Mouse (Mus musculus): ENCODE results near the gene Med13l.

- no peak for TF ChIP-seq CTCF (conservative IDR thresholded peaks at IDR 0.05 in 1 of 2, IDR thresholded peaks at IDR 0.05 in 1 of 2; ENCODE audit: low read depth in 2 of 2, low read length in 2 of 2)
- TF ChIP-seq MEF2A (IDR thresholded peaks at IDR 0.05; ENCODE audit: borderline replicate concordance, low read depth, low read length), result no peak
- no peak for TF ChIP-seq USF1 (IDR thresholded peaks at IDR 0.05; ENCODE audit: low read depth, low read length)
- TF ChIP-seq ZNF384 (IDR thresholded peaks at IDR 0.05; ENCODE audit: low read depth, low read length), result no peak
- TF ChIP-seq SMC3 (IDR thresholded peaks at IDR 0.05; ENCODE audit: low read depth, low read length), result no peak
- TF ChIP-seq JUND (conservative IDR thresholded peaks at IDR 0.05; ENCODE audit: low read depth, low read length), result no peak
- no peak for TF ChIP-seq EP300 (IDR thresholded peaks at IDR 0.05; ENCODE audit: low read length)
- TF ChIP-seq HCFC1 (IDR thresholded peaks at IDR 0.05; ENCODE audit: low read depth, low read length), result no peak
- no peak for TF ChIP-seq RAD21 (IDR thresholded peaks at IDR 0.05; ENCODE audit: low read depth, low read length)
- TF ChIP-seq NELFE (IDR thresholded peaks at IDR 0.05; ENCODE audit: low read depth, low read length), result no peak
- no peak for TF ChIP-seq POLR2A (IDR thresholded peaks at IDR 0.05; ENCODE audit: low read depth, low read length)
Observed at GRCm38 (mm10) chr5:118574236-118574635, 13.8 kb downstream of the Med13l start.
